Mouse (Mus musculus) MEL (cell line): Measurements from ENCODE around the gene Rrp12. TPM values are rescaled to one million over a fixed set of nuclear protein-coding genes. Genes with fewer than 3 reads are reported as not detected.

ENCODE experiments used
- DNase-seq: peaks from one replicate; pipeline ENCODE4 v3.0.0; 2011; ENCODE audit warnings: low read depth, low spot score
- H3K27ac ChIP-seq: 2 replicates; pipeline ENCODE4 v1.5.1; 2012; ENCODE audit warnings: low read depth, mild to moderate bottlenecking, control low read depth, low read length, moderate library complexity; ENCODE audit not compliant: control insufficient read depth
- H3K27me3 ChIP-seq, 2 experiments: fragments of 150-350 bp in 1 of 2; sonication (generic) in 1 of 2; 2 replicates each; pipeline ENCODE4 v1.6.1; 2012; ENCODE audit warnings: low read length in 2 of 2, mild to moderate bottlenecking in 2 of 2, improper control_type of control experiment in 1 of 2, moderate library complexity in 1 of 2; ENCODE audit not compliant: insufficient read depth in 2 of 2, control insufficient read depth in 1 of 2
- H3K36me3 ChIP-seq, 2 experiments: 2 replicates each; pipeline ENCODE4 v1.6.1; 2012 to 2014; ENCODE audit warnings: low read length in 2 of 2, improper control_type of control experiment in 1 of 2, inconsistent platforms in 1 of 2, mild to moderate bottlenecking in 1 of 2; ENCODE audit not compliant: insufficient read depth in 2 of 2, control insufficient read depth in 1 of 2
- H3K4me1 ChIP-seq, 2 experiments: fragments of 150-350 bp in 1 of 2; sonication (generic) in 1 of 2; 2 replicates each; pipeline ENCODE4 v1.6.1; 2012; ENCODE audit warnings: low read length in 2 of 2, improper control_type of control experiment in 1 of 2, mild to moderate bottlenecking in 1 of 2; ENCODE audit not compliant: insufficient read depth in 2 of 2, control insufficient read depth in 1 of 2
- H3K4me3 ChIP-seq, 2 experiments: fragments of 150-350 bp in 1 of 2; sonication (generic) in 1 of 2; 2 replicates each; pipeline ENCODE4 v1.5.1; 2012; ENCODE audit warnings: low read depth in 2 of 2, low read length in 2 of 2, mild to moderate bottlenecking in 2 of 2, moderate library complexity in 2 of 2, control low read depth in 1 of 2, improper control_type of control experiment in 1 of 2; ENCODE audit not compliant: control insufficient read depth in 1 of 2, insufficient read depth in 1 of 2
- H3K79me2 ChIP-seq: 2 replicates; pipeline ENCODE4 v1.6.1; 2012; ENCODE audit warnings: mild to moderate bottlenecking, low read length, moderate library complexity; ENCODE audit not compliant: control insufficient read depth, poor library complexity, insufficient read depth
- H3K9ac ChIP-seq: 2 replicates; pipeline ENCODE4 v1.6.1; 2012; ENCODE audit warnings: low read depth, mild to moderate bottlenecking, control low read depth, low read length, moderate library complexity; ENCODE audit not compliant: control insufficient read depth, poor library complexity, severe bottlenecking
- H3K9me3 ChIP-seq: fragments of 150-350 bp; sonication (generic); replicated peaks from 2 replicates; pipeline ENCODE4 v1.6.1; 2012; ENCODE audit warnings: mild to moderate bottlenecking, low read length, improper control_type of control experiment, moderate library complexity; ENCODE audit not compliant: insufficient read depth
- BHLHE40 ChIP-seq: IDR thresholded peaks from 2 replicates; pipeline ENCODE4 v1.6.1; 2012; ENCODE audit warnings: low read depth, mild to moderate bottlenecking, inconsistent platforms, low read length, improper control_type of control experiment, borderline replicate concordance
- CHD2 ChIP-seq: IDR thresholded peaks from 2 replicates; pipeline ENCODE4 v1.6.1; 2011; ENCODE audit warnings: low read length, improper control_type of control experiment
- CTCF ChIP-seq, 3 experiments: IDR thresholded peaks in 2 of 3; conservative IDR thresholded peaks in 1 of 3; 2 replicates each; pipeline ENCODE4 v1.5.1; 2011 to 2012; ENCODE audit warnings: low read length in 3 of 3, low read depth in 2 of 3, mild to moderate bottlenecking in 2 of 3, improper control_type of control experiment in 1 of 3, inconsistent platforms in 1 of 3, mixed read lengths in 1 of 3, moderate library complexity in 1 of 3; ENCODE audit not compliant: control insufficient read depth in 1 of 3, insufficient read depth in 1 of 3, poor library complexity in 1 of 3, severe bottlenecking in 1 of 3
- EP300 ChIP-seq, 2 experiments: IDR thresholded peaks; 2 replicates each; pipeline ENCODE4 v1.6.1; 2011; ENCODE audit warnings: improper control_type of control experiment in 2 of 2, low read length in 2 of 2, low read depth in 1 of 2, mild to moderate bottlenecking in 1 of 2
- ETS1 ChIP-seq: IDR thresholded peaks from 2 replicates; pipeline ENCODE4 v1.6.1; 2012; ENCODE audit warnings: low read depth, mild to moderate bottlenecking, inconsistent platforms, low read length, improper control_type of control experiment, moderate library complexity
- GABPA ChIP-seq: IDR thresholded peaks from 2 replicates; pipeline ENCODE4 v1.6.1; 2012; ENCODE audit warnings: low read depth, mild to moderate bottlenecking, inconsistent platforms, low read length, improper control_type of control experiment, moderate library complexity
- KAT2A ChIP-seq: conservative IDR thresholded peaks from 2 replicates; pipeline ENCODE4 v1.6.1; 2012; ENCODE audit warnings: low read depth, low read length, improper control_type of control experiment, inconsistent platforms
- MAX ChIP-seq: IDR thresholded peaks from 2 replicates; pipeline ENCODE4 v1.6.1; 2011; ENCODE audit warnings: low read length, improper control_type of control experiment
- MXI1 ChIP-seq: IDR thresholded peaks from 2 replicates; pipeline ENCODE4 v1.6.1; 2011; ENCODE audit warnings: mild to moderate bottlenecking, low read depth, low read length, improper control_type of control experiment
- MYB ChIP-seq: IDR thresholded peaks from 2 replicates; pipeline ENCODE4 v1.6.1; 2011; ENCODE audit warnings: mild to moderate bottlenecking, low read depth, low read length, improper control_type of control experiment
- MYC ChIP-seq: IDR thresholded peaks from 2 replicates; pipeline ENCODE4 v1.6.1; 2011; ENCODE audit warnings: low read depth, mild to moderate bottlenecking, low read length, improper control_type of control experiment, moderate library complexity
- NELFE ChIP-seq: IDR thresholded peaks from 2 replicates; pipeline ENCODE4 v1.6.1; 2011; ENCODE audit warnings: low read depth, low read length, improper control_type of control experiment
- POLR2AphosphoS2 ChIP-seq: IDR thresholded peaks from 2 replicates; pipeline ENCODE4 v1.6.1; 2011; ENCODE audit warnings: low read length, improper control_type of control experiment
- POLR2AphosphoS5 ChIP-seq: IDR thresholded peaks from 2 replicates; pipeline ENCODE4 v1.6.1; 2012; ENCODE audit warnings: low read depth, borderline replicate concordance, mild to moderate bottlenecking, inconsistent platforms, low read length, moderate library complexity, mixed read lengths
- RCOR1 ChIP-seq: IDR thresholded peaks from 2 replicates; pipeline ENCODE4 v1.6.1; 2012; ENCODE audit warnings: low read depth, mild to moderate bottlenecking, inconsistent platforms, low read length, improper control_type of control experiment
- TAL1 ChIP-seq: IDR thresholded peaks from 2 replicates; pipeline ENCODE4 v1.6.1; 2012; ENCODE audit warnings: mild to moderate bottlenecking, inconsistent platforms, low read length, moderate library complexity, mixed read lengths
- TBP ChIP-seq: IDR thresholded peaks from 2 replicates; pipeline ENCODE4 v1.8.0; 2011; ENCODE audit warnings: low read depth, low read length, improper control_type of control experiment
- TCF12 ChIP-seq: IDR thresholded peaks from 2 replicates; pipeline ENCODE4 v1.6.1; 2014; ENCODE audit warnings: low read depth, mild to moderate bottlenecking, inconsistent platforms, low read length, improper control_type of control experiment, moderate library complexity
- polyA plus RNA-seq, 2 experiments: library from polyadenylated mRNA; stranded (reverse) in 1 of 2; unstranded in 1 of 2; fragments of >175 nt in 1 of 2; fragments of >200 nt in 1 of 2; gene quantifications; 2 replicates each; pipeline versions ENCODE4 v1.2.1 to v1.2.4; 2012; ENCODE audit warnings: low replicate concordance in 2 of 2, low read depth in 1 of 2; ENCODE audit not compliant: insufficient read length in 2 of 2, insufficient read depth in 1 of 2, missing spikeins in 1 of 2
- total RNA-seq: library from RNA; depleted of rRNA; stranded (reverse); fragments of 300-350 nt; gene quantifications from 2 replicates; pipeline ENCODE4 v1.2.3, GENCODE M21; 2012

Rrp12 gene
- total and polyA plus RNA-seq, 3 experiments = 44.5 to 134 (median 106) TPM

DNA sequence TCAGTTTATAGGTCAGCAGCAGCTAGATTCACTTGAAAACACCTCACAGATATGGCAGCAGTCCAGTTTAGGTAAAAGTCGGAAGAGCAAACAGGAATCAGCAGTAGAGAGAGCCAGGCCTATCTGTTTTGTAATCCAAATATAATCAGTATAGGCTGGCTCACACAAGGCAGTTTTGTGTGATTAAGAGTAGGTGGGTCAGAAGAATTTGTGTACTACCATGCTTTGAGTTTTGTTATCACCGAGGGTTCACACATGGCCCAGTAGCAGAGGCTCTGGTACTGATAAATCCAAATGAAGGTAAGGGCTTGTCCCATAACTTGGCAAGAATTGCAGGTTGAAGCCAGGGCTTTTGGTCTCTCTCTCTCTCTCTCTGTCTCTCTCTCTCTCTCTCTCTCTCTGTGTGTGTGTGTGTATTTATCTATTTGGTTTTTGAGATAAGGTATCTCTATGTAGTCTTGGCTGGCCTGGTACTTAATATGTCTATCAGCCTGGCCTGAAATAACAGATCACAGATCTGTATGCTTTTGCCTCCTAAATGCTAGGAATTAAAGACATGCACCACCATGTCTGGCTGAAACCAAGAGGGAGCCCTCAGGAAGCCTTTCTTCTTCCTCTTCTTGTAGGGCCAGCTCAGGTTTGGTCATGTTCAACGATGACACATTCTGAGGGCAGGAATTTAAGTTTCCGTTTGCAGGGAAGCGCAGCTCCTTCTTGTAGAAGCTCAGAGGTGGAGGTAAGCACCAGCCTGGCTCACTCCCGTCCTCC, 10.5 kb upstream of the Rrp12 start (continued):
- TF ChIP-seq KAT2A (no peak), GABPA (no peak), MXI1 (peak; percentile 53), TCF12 (peak; percentile 85)

DNA sequence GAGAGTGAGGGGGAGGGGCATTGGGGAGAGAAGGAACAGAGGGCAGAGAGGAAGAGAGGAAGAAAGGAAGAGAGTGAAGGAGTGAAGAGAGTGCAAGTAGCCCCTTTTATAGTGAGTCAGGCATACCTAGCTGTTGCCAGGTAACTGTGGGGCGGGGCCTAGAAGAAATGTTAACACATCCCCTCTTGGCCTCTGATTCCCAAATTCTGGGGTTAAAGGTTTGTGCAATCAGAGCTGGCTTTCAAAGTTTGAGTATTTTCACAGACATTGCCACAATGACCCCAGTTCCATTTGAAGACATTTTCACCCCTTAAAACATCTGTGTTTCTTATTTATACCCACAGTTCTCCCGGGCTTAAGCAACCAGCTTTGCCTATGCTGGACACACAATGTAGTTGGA, 9.3 kb upstream of the Rrp12 start:
- Histone ChIP-seq H3K27me3 (no peaks in the 10 kb centered on the region), H3K4me1 (peaks cover 14 to 55% of the 10 kb centered on the region in 2 experiments), H3K9ac (no peak overlapping the region), H3K36me3 (peaks cover 0 to 49% of the 10 kb centered on the region in 2 experiments; a peak in 2 of 4 replicates), H3K9me3 (no peaks in the 10 kb centered on the region), H3K4me3 (no peak overlapping the region), H3K79me2 (no peaks in the 10 kb centered on the region), H3K27ac (no peak overlapping the region)
- TF ChIP-seq MXI1 (no peak), NELFE (no peak), TCF12 (no peak), MAX (no peak), CHD2 (no peak), MYB (no peak), RCOR1 (no peak), EP300 (IDR thresholded peaks at IDR 0.05; ENCODE audit: low read depth in 1 of 2, low read length in 2 of 2) (no peak), BHLHE40 (no peak), GABPA (no peak), POLR2AphosphoS2 (no peak), CTCF (IDR thresholded peaks at IDR 0.05 in 2 of 3, conservative IDR thresholded peaks at IDR 0.05 in 1 of 3; ENCODE audit: control insufficient read depth in 1 of 3, insufficient read depth in 1 of 3, low read depth in 2 of 3, low read length in 3 of 3, poor library complexity in 1 of 3, severe bottlenecking in 1 of 3) (no peak)
- no peak for DNase-seq

DNA sequence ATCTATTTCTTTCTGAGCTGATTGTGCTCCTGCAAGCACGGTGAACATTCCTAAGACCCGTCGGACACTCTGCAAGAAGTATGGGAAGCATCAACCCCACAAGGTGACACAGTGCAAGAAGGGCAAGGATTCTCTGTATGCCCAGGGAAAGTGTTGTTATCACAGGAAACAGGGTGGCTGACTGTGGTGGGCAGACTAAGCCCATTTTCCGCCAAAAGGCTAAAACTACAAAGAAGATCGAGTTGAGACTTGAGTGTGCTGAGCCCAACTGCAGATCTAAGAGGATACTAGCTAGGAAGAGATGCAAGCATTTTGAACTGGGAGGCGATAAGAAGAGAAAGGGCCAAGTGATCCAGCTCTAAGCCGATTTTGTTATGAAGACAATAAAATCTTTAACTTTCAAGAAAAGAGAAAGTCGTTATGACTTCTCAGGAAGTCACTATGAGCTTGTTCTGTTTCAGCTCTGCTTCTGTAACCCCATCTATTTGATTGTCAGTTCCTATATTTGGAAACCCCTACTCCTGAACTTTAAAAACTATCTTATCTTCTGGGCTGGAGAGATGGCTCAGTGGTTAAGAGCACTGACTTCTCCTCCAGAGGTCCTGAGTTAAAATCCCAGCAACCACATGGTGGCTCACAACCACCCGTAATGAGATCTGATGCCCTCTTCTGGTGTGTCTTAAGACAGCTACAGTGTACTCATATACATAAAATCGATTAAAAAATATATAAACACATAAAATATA, 7.0 kb upstream of the Rrp12 start:
- DNase-seq = peak; percentile 72
- Histone ChIP-seq H3K27me3 (no peaks in the 10 kb centered on the region), H3K27ac (peak overlapping the region; percentile 35; the same call in 1 of the 2 replicates), H3K9ac (0 out of 2 replicates have a peak overlapping the region, but pooled peaks have one; percentile 5)
- TF ChIP-seq RCOR1 (peak; percentile 38; the same call in 1 of the 2 replicates), CHD2 (no peak), EP300 (IDR thresholded peaks at IDR 0.05; ENCODE audit: low read depth in 1 of 2, low read length in 2 of 2) (peak; percentile 8 to 46; a peak in 2 of 4 replicates), CTCF (IDR thresholded peaks at IDR 0.05 in 2 of 3, conservative IDR thresholded peaks at IDR 0.05 in 1 of 3; ENCODE audit: control insufficient read depth in 1 of 3, insufficient read depth in 1 of 3, low read depth in 2 of 3, low read length in 3 of 3, poor library complexity in 1 of 3, severe bottlenecking in 1 of 3) (peak in 1 of 3 experiments; percentile 36; a peak in 1 of 6 replicates), TBP (peak; percentile 60; the same call in 1 of the 2 replicates), ETS1 (peak; percentile 21; the same call in 1 of the 2 replicates), MXI1 (peak; percentile 30; the same call in 1 of the 2 replicates), TAL1 (peak; percentile 64), POLR2AphosphoS5 (no peak), MYC (peak; percentile 66; the same call in 1 of the 2 replicates)
- TF ChIP-seq, all 39 proteins: peak for 8
- peak overlapping the region in 1 of 2 experiments; percentile 12; a peak in 2 of 4 replicates for H3K4me3 ChIP-seq
- peaks cover 13 to 60% of the 10 kb centered on the region in 2 experiments for H3K4me1 ChIP-seq
- no peaks in the 10 kb centered on the region for H3K79me2 ChIP-seq
- peaks cover 0 to 48% of the 10 kb centered on the region in 2 experiments; a peak in 2 of 4 replicates for H3K36me3 ChIP-seq
- H3K9me3 ChIP-seq = no peaks in the 10 kb centered on the region
